Mouse (Mus musculus): ENCODE measurements around the gene Bola3. TPM values are rescaled to one million over a fixed set of nuclear protein-coding genes. Genes with fewer than 3 reads are reported as not detected.

Bola3 gene
- polyA plus RNA-seq, 1 experiment: 128 TPM

DNA sequence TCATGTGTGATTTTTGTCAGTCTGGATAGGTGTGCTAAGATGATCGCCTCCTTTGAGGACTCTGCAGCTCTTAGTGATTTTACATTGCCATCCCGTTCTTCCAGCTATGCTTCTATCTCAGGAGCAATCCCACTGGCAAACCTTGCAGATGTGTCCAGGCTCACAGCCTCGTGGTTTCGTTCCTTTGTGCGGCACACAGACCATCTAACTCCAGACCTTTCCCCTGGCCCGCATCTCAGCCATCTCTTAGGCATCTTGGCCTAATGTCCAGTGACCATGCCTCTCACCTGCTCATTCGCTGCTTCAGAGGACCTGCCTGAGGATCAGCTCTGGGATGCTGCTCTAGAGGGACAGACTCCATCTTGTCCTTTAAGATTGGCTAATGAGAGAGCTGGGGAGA, 1.2 kb downstream of the Bola3 start:
- Histone ChIP-seq H3K27ac (ENCODE audit: control insufficient read depth, insufficient read depth, low read depth, low read length, poor library complexity) (peak overlapping the region; percentile 67), H3K4me1 (ENCODE audit: control insufficient read depth, insufficient read depth, low read length) (no peaks in the 10 kb centered on the region; the same call in 1 of the 2 replicates), H3K4me3 (replicated peaks; ENCODE audit: control insufficient read depth, low read depth, low read length) (peak overlapping the region; percentile 82)
- TF ChIP-seq POLR2A (IDR thresholded peaks at IDR 0.05; ENCODE audit: borderline replicate concordance, control insufficient read depth, low read depth, low read length): no peak
- TF ChIP-seq CTCF (IDR thresholded peaks at IDR 0.05; ENCODE audit: control insufficient read depth, insufficient read depth, low read length): no peak
- 76% methylated on average over 7 of the region's 7 CpGs for WGBS

DNA sequence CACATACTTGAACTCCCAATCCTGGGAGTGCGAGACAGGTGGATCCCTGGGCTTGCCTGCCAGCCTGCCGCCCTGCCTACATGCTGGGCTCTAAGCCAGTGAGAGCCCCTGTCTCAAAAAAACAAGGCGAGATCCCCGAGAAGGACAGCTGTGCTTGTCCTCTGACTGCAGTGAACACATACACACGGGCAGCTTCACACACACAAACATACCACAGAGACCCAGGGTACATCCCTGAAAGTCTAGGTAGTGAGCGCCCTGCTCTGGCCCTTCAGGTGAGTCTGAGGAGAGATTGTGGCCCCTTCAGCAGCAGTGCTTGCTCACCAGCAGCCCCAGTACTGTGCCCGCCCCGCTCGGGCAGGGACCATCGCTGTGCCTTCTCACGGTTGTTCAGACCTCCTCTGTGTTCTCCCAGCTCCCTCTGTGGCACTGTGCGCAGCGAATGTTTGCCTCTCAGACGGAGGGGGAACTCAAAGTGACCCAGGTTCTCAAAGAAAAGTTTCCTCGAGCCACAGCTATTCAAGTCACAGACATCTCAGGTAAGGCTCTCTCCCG, 2.0 kb downstream of the Bola3 start:
- H3K4me1 ChIP-seq (ENCODE audit: control insufficient read depth, insufficient read depth, low read length): no peaks in the 10 kb centered on the region; the same call in 1 of the 2 replicates
- 82% methylated on average over 16 of the region's 16 CpGs for WGBS

DNA sequence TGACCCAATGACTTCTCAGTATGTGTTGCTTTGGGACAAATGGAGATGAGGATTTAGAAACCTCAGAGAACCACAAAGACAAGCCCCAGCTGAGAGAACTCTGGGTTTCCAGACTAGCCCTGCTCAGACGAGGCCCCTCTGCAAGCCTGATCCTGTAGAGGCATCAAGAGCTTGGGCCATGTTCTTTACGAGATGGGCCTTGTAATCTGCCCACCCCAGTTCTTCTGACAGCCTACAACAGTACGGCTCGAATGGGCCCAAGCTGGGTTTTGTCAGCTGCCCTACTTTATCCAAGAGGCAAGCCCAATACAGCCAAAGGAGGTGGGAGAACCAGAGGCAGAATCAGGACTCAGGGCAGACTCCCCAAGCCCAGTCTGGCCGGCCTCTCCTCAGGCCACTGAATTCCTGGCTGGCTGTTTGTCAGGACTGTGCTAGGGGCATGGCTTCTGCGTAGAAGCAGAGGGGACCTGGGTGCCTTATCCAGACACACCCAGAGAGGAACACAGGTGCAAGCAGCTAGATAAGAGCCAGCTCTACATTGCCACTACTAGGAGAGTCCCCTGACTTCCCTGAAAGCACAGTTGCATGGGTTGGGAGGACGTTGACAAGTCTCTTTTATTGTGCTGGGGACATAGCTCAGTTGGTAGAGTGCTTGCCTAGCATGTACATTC, 2.7 kb downstream of the Bola3 start:
- H3K27ac ChIP-seq (ENCODE audit: control insufficient read depth, insufficient read depth, low read depth, low read length, poor library complexity): peak overlapping the region; percentile 91
- no peaks in the 10 kb centered on the region; the same call in 1 of the 2 replicates for H3K4me1 ChIP-seq (ENCODE audit: control insufficient read depth, insufficient read depth, low read length)
- WGBS: 59% methylated on average over 7 of the region's 7 CpGs
- TF ChIP-seq POLR2A (IDR thresholded peaks at IDR 0.05; ENCODE audit: borderline replicate concordance, control insufficient read depth, low read depth, low read length) (peak; percentile 69; the same call in 1 of the 2 replicates), CTCF (IDR thresholded peaks at IDR 0.05; ENCODE audit: control insufficient read depth, insufficient read depth, low read length) (no peak)
- H3K4me3 ChIP-seq (replicated peaks; ENCODE audit: control insufficient read depth, low read depth, low read length): peak overlapping the region; percentile 6

More for the DNA sequence above, 2.0 kb downstream of the Bola3 start:
- Histone ChIP-seq H3K27ac (ENCODE audit: control insufficient read depth, insufficient read depth, low read depth, low read length, poor library complexity) (peak overlapping the region; percentile 91), H3K4me3 (replicated peaks; ENCODE audit: control insufficient read depth, low read depth, low read length) (no peak overlapping the region)
- TF ChIP-seq POLR2A (IDR thresholded peaks at IDR 0.05; ENCODE audit: borderline replicate concordance, control insufficient read depth, low read depth, low read length) (no peak), CTCF (IDR thresholded peaks at IDR 0.05; ENCODE audit: control insufficient read depth, insufficient read depth, low read length) (no peak)

DNA sequence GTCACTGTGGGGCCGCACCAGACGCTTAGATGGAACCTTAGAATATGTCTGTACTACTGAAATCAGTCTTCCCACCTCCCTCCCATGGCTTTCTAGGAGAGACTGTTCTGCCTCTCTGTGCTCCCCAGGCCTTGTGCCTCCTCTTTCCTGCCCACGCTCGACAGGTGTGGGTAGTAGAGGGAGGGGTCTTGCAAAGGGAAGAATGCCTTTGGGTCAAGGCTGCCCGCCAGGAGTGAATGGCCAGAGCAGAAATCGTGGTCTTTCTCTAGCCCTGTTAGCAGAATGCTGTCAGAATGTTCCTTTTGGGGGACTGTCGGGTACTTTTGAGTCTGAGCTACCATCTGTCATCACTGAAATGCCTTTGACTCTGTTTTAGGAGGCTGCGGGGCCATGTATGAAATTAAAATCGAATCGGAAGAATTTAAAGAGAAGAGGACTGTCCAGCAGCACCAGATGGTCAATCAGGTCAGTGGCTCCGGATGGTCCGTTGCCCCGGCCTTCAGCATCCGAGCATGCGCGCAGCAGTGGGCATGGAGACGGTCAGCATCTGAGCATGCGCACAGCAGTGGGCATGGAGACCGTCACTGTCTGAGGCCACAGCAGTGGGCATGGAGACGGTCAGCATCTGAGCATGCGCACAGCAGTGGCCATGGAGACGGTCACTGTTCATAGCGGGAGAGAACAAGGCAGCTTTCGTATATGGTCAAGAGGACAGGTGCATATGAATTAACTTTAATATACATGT, 3.9 kb downstream of the Bola3 start:
- 92% methylated on average over 24 of the region's 24 CpGs for WGBS
- no peaks in the 10 kb centered on the region; the same call in 1 of the 2 replicates for H3K4me1 ChIP-seq (ENCODE audit: control insufficient read depth, insufficient read depth, low read length)
- no peak for TF ChIP-seq CTCF (IDR thresholded peaks at IDR 0.05; ENCODE audit: control insufficient read depth, insufficient read depth, low read length)
- no peak for TF ChIP-seq POLR2A (IDR thresholded peaks at IDR 0.05; ENCODE audit: borderline replicate concordance, control insufficient read depth, low read depth, low read length)
- no peak overlapping the region for H3K4me3 ChIP-seq (replicated peaks; ENCODE audit: control insufficient read depth, low read depth, low read length)
- peak overlapping the region; percentile 91 for H3K27ac ChIP-seq (ENCODE audit: control insufficient read depth, insufficient read depth, low read depth, low read length, poor library complexity)

DNA sequence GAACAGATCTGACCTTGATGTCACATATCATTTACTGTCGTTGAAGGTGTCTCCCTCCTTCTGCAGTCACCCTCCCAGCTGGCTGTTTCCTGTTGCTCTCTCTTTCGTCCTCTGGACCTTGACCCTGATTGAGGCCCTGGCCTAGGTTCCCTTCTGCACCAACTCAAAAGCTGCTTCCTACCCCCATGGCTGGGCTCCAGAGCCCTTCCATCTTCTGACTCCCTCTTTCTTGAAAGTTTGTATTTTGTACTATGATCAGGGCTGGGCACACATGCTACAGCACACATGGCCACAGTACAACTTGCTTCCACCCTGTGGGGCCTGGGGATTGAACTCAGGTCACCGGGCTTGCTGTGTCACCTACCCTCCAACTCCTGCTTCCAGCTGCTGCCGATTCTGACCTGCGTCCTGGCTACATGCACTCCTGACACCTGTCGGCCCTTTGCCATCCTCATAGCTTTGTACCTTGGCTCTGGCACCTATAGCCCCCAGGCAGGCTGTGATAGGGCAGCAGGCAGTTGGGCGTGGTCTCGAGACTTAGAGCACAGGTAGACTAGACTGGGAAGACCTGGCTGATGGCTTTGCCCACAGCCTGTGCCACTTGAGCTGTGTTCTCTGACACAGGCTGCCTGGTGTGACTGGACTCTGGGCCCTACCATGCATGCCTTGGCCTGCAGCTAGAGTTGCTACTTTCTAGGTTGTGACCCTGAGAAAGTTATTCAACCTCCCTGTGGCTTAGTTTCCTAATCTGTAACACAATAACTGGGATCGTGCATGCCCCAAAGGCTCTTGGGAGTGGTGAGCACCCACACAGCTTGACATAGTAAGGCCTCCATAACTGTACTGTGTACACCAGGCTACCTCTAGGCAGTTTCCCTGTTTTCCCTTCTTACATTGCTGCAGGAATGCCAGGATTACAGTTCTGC, 6.2 kb downstream of the Bola3 start:
- TF ChIP-seq POLR2A (IDR thresholded peaks at IDR 0.05; ENCODE audit: borderline replicate concordance, control insufficient read depth, low read depth, low read length) (no peak), CTCF (IDR thresholded peaks at IDR 0.05; ENCODE audit: control insufficient read depth, insufficient read depth, low read length) (no peak)
- Histone ChIP-seq H3K4me1 (ENCODE audit: control insufficient read depth, insufficient read depth, low read length) (no peaks in the 10 kb centered on the region; the same call in 1 of the 2 replicates), H3K27ac (ENCODE audit: control insufficient read depth, insufficient read depth, low read depth, low read length, poor library complexity) (no peak overlapping the region), H3K4me3 (replicated peaks; ENCODE audit: control insufficient read depth, low read depth, low read length) (no peak overlapping the region)
- 77% methylated on average over 9 of the region's 9 CpGs for WGBS

DNA sequence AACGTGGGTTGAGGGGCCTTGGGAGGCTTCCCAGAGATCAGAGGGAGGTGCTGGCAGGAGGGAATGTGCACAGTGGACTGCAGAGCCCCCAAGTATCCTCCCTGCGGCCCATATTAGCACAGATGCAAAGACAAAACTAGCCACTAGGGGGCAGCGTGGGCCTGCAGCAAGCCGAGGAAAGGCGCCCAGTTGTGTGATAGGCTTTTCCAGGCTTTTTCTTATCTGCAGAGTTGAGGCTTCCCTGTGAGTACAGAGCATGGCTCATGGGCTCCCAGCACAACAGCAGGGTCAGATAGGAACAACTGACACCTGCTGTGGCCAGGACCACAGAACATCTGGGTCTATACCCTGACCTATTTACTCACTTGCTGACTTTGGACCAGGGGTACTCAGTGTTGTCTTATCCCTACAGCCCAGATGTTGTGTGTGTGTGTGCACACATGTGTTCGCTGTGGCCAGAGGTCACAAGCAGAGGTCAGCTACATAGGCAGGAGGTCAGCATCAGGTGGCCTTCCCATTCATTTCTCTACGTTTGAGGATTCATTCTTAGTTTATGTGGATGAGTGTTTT, 7.7 kb downstream of the Bola3 start:
- TF ChIP-seq CTCF (IDR thresholded peaks at IDR 0.05; ENCODE audit: control insufficient read depth, insufficient read depth, low read length): peak; percentile 95
- TF ChIP-seq POLR2A (IDR thresholded peaks at IDR 0.05; ENCODE audit: borderline replicate concordance, control insufficient read depth, low read depth, low read length): no peak
- H3K4me1 ChIP-seq (ENCODE audit: control insufficient read depth, insufficient read depth, low read length): no peaks in the 10 kb centered on the region; the same call in 1 of the 2 replicates
- 28% methylated on average over 7 of the region's 7 CpGs for WGBS
- H3K4me3 ChIP-seq (replicated peaks; ENCODE audit: control insufficient read depth, low read depth, low read length): no peak overlapping the region
- H3K27ac ChIP-seq (ENCODE audit: control insufficient read depth, insufficient read depth, low read depth, low read length, poor library complexity): no peak overlapping the region

DNA sequence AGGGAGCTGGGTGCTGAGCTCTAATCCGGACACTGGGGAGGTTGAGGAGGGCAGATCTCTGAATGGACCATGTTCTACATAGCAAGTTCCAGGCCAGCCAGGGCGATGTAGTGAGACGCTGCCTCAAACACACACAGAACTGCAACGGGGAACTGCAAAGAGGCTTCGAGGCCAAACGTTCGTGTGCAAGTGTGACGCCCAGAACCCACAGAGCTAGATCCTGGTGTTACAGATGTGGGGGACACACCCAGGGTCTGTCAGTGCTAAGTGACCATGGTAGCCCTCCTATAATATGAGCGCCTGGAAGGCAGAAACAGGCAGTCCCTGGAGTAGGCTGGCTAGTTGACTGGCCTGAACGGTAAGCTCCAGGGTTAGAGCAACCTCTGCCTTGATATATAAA, 8.5 kb downstream of the Bola3 start:
- Histone ChIP-seq H3K4me1 (ENCODE audit: control insufficient read depth, insufficient read depth, low read length) (no peaks in the 10 kb centered on the region; the same call in 1 of the 2 replicates), H3K27ac (ENCODE audit: control insufficient read depth, insufficient read depth, low read depth, low read length, poor library complexity) (no peak overlapping the region), H3K4me3 (replicated peaks; ENCODE audit: control insufficient read depth, low read depth, low read length) (no peak overlapping the region)
- no peak for TF ChIP-seq POLR2A (IDR thresholded peaks at IDR 0.05; ENCODE audit: borderline replicate concordance, control insufficient read depth, low read depth, low read length)
- TF ChIP-seq CTCF (IDR thresholded peaks at IDR 0.05; ENCODE audit: control insufficient read depth, insufficient read depth, low read length): no peak
- 93% methylated on average over 10 of the region's 10 CpGs for WGBS

Measured in bone marrow, adult 2 months (tissue).